Mouse (Mus musculus) midbrain, postnatal 0 days (tissue): ENCODE data around the gene Sppl2c. TPM values are rescaled to one million over a fixed set of nuclear protein-coding genes. Genes with fewer than 3 reads are reported as not detected.

Source experiments
- ATAC-seq: fragments of 200-750 bp; cut with Nextera tagmentation; 2 replicates; pipeline ENCODE4 v1.8.0; 2017; ENCODE audit warnings: moderate number of reproducible peaks, mild to moderate bottlenecking, moderate TSS enrichment, moderate library complexity; ENCODE audit not compliant: low FRiP score
- DNase-seq: peaks from one replicate; pipeline ENCODE4 v3.0.0-alpha.2; 2015; ENCODE audit warnings: low spot score
- H3K27ac ChIP-seq: fragments of 300-500 bp; sonication (generic); 2 replicates; pipeline ENCODE4 v1.5.1; 2014; ENCODE audit warnings: low read depth, mild to moderate bottlenecking, low read length, mixed read lengths
- H3K27me3 ChIP-seq: fragments of 300-500 bp; sonication (generic); 2 replicates; pipeline ENCODE4 v1.6.1; 2014; ENCODE audit warnings: low read length, control low read depth, mixed read lengths; ENCODE audit not compliant: insufficient read depth
- H3K36me3 ChIP-seq: fragments of 300-500 bp; sonication (generic); 2 replicates; pipeline ENCODE4 v1.6.1; 2014; ENCODE audit warnings: low read length, control low read depth, mixed read lengths; ENCODE audit not compliant: insufficient read depth
- H3K4me1 ChIP-seq: fragments of 300-500 bp; sonication (generic); 2 replicates; pipeline ENCODE4 v1.6.1; 2014; ENCODE audit warnings: mild to moderate bottlenecking, control low read depth, antibody characterized with exemption, low read length, mixed read lengths; ENCODE audit not compliant: insufficient read depth
- H3K4me2 ChIP-seq: fragments of 300-500 bp; sonication (generic); 2 replicates; pipeline ENCODE4 v1.6.1; 2014; ENCODE audit warnings: low read depth, mild to moderate bottlenecking, low read length, mixed read lengths; ENCODE audit not compliant: poor library complexity, severe bottlenecking
- H3K4me3 ChIP-seq: fragments of 300-500 bp; sonication (generic); 2 replicates; pipeline ENCODE4 v1.5.1; 2014; ENCODE audit warnings: low read depth, mild to moderate bottlenecking, low read length, moderate library complexity
- H3K9ac ChIP-seq: fragments of 300-500 bp; sonication (generic); replicated peaks from 2 replicates; pipeline ENCODE4 v1.6.1; 2014; ENCODE audit warnings: mild to moderate bottlenecking, low read length, moderate library complexity, mixed read lengths; ENCODE audit not compliant: poor library complexity, severe bottlenecking
- H3K9me3 ChIP-seq: fragments of 300-500 bp; sonication (generic); 2 replicates; pipeline ENCODE4 v1.6.1; 2016; ENCODE audit warnings: low read length, control low read depth
- CTCF ChIP-seq: IDR thresholded peaks from 2 replicates; pipeline ENCODE4 v1.5.1; 2016; ENCODE audit warnings: antibody characterized with exemption, mild to moderate bottlenecking
- WGBS: fragments of 180-500 bp; shearing (Covaris S2); extraction: QIAGEN DNeasy Blood & Tissue Kit; methylation state at CpG from one replicate; pipeline ENCODE4 v1.1.7; 2014; 5-methylcytosine and 5-hydroxymethylcytosine counted together
- polyA plus RNA-seq: library from polyadenylated mRNA; unstranded; fragments of >200 nt; fragmentation: Nextera tagmentation; extraction: Ambion mirVana; gene quantifications from 2 replicates; pipeline ENCODE4 v1.2.1, GENCODE M21; 2015
- total RNA-seq: library from RNA; depleted of rRNA; stranded (reverse); fragments of >200 nt; gene quantifications from 2 replicates; pipeline ENCODE4 v1.2.3, GENCODE M21; 2014

Sppl2c gene
- total and polyA plus RNA-seq, 2 experiments from 2014 or later: not detected

DNA sequence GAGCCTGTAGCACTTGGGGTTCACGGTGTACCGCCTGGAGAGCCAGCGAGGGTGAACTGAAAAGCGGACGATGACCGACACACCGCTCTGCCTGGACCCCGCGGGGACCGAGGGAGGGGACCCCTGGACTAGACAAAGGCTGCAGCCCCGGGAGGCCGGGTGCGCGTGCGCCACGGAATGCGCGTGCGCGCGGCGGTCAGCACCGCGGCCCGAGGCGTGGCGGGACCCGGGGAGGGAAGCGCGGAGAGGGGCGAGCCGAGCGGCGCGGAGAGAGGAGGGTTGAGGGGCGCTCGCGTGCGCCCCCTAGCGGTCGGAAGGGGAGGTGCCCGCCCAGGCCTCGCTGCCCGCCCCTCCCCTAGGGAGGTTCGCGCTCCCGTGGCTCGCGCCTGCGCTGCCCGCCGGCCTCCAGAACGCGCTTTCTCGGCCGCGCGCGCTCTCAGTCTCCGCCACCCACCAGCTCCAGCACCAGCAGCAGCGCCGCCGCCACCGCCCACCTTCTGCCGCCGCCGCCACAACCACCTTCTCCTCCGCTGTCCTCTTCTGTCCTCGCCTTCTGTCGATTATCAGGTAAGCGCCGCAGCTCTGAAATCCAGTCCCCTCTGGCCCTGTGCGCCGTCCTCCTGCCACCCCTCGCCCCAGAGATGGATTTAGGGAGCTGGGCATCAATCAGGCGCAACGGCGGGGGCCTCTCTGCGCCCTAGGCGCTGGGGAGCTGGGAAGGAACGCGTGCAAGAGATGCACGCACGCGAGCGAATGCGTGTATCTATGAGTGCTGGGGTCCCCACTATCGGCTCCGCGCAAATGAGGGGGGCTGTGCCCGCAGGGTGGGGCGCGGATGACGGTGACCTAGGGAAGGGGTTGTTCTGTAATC, 45.1 kb downstream of the Sppl2c start, which contains the start of gene Mapt:
Gene Mapt, plus strand, starts transcription at position 350 of the 871 bp plus-strand sequence.
- WGBS: under 1% methylated on average over 69 of the region's 94 CpGs
- H3K4me3 ChIP-seq: peak within 1 kb of the TSS; percentile 89
- no peaks in the 10 kb centered on the region for H3K27me3 ChIP-seq
- H3K9ac ChIP-seq: peak within 1 kb of the TSS; percentile 98
- H3K4me2 ChIP-seq: peak within 1 kb of the TSS; percentile 81
- H3K27ac ChIP-seq: peak within 1 kb of the TSS; percentile 99
- peak; percentile 87 for TF ChIP-seq CTCF
- H3K4me1 ChIP-seq: peaks cover 11% of the 10 kb centered on the region
- DNase-seq (peak; percentile 93), ATAC-seq (peak; percentile 82)
- H3K36me3 ChIP-seq: no peaks in the 10 kb centered on the region
- no peaks in the 10 kb centered on the region for H3K9me3 ChIP-seq

DNA sequence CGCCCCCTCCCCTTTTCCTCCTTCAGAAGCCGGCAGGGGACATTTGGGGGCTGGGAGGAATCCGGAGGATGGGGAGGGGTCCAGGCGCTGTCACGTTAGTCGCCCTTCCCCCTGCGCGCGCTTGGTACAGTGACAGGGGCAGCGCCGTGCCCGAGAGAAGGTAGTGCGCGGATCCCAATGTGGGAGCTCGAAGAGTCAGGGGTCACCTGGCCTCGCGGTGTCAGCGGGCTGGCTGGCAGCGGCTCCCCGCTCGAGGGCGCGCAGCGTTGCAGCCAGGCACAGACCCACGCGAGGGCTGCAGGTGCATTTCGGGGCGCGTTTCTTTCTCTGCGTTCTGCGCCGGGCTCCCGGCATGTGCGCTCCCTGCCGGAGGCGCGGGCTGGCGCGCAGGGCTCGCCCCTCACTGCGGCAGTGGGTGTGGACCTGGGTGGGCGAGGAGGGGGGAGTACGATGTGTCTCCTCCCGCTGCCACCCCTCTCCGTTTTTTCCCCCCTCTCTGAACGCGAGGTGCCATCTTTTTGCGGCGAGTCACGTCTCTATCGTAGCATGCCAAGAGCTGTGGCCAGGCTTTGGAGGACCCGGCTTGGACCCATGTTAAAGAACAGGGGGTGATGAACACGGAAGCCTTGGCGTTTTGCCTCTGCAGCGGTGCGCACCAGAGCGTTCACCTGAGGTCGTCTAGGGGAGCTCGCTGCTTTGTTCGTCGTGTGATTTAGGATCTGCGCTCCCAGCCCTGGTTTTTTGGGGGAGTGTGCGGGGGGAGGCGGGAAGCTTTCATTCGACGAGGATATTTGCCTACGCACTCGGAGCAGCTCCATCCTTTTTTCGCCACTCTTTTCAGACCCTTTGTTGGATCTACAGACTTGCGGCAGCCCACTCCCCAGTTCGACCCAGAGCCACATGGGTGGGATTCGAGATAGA, 46.3 kb downstream of the Sppl2c start:
- peak; percentile 66 for ATAC-seq
- peak; percentile 87 for DNase-seq
- H3K27ac ChIP-seq: peak overlapping the region; percentile 99
- H3K36me3 ChIP-seq: no peaks in the 10 kb centered on the region
- H3K4me1 ChIP-seq: peaks cover 16% of the 10 kb centered on the region
- H3K4me3 ChIP-seq: peak overlapping the region; percentile 89
- no peaks in the 10 kb centered on the region for H3K27me3 ChIP-seq
- no peaks in the 10 kb centered on the region for H3K9me3 ChIP-seq
- peak; percentile 59 for TF ChIP-seq CTCF
- 0% methylated on average over 62 of the region's 72 CpGs for WGBS
- H3K4me2 ChIP-seq: peak overlapping the region; percentile 81
- peak overlapping the region; percentile 98 for H3K9ac ChIP-seq

DNA sequence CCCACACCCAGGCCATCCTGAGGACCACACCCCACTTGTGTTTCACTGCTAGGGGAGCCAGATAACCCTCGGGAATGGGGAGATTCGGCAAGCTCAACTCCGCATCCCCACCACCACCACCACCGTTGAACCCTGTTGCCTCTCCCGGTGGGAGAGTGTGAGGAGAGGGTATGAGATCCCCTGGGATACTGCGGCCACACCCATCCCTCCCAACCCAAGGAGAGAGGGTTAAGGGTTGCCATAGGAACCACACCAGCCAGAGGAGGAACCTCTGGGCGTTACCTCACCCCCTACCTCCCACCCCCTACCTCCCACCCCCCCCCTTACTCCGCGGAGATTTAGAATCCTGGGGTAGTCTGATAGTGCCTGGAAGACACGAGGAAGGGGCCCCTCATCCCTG, 47.0 kb downstream of the Sppl2c start:
- ATAC-seq (no peak), DNase-seq (peak; percentile 17)
- Histone ChIP-seq H3K4me1 (peaks cover 20% of the 10 kb centered on the region), H3K4me2 (peak overlapping the region; percentile 81), H3K36me3 (no peaks in the 10 kb centered on the region), H3K27ac (peak overlapping the region; percentile 99), H3K9me3 (no peaks in the 10 kb centered on the region), H3K4me3 (peak overlapping the region; percentile 89), H3K27me3 (no peaks in the 10 kb centered on the region), H3K9ac (peak overlapping the region; percentile 98)
- 0% methylated on average over 10 of the region's 10 CpGs for WGBS
- no peak for TF ChIP-seq CTCF

DNA sequence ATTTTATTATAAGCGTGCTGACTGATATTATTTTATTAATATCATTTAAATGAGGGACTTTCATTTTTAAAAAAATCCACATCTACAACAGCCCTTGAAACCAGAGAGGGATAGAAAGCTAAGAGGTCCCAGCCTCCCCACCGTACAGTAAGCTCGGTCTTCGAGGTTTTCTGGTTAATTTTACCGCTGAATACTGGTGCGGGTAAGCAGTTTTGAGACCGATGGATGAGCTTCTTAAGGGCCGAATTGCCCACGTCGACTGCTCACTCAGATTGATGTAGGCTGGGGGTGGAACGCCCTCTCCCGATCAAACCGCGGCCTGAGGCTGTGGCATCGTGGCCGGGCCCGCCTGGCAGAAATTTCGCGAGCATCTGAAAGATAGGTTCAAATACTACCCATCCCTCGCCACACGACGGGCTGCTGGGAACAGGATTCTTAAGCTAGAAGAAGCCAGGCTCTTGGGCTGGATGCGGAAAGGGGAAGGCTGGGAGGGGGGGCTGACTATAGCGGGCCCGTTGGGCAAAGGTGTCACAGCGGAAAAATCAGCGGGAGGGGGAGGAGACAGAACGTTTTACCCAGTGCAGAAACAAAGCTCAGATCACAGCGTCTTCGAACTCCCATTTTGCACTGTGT, 47.6 kb downstream of the Sppl2c start:
- 2% methylated on average over 30 of the region's 30 CpGs for WGBS
- peak overlapping the region; percentile 89 for H3K4me3 ChIP-seq
- H3K36me3 ChIP-seq: no peaks in the 10 kb centered on the region
- 0 out of 2 replicates have a peak, but pooled peaks have one; percentile 11 for TF ChIP-seq CTCF
- H3K9ac ChIP-seq: peak overlapping the region; percentile 98
- peaks cover 20% of the 10 kb centered on the region for H3K4me1 ChIP-seq
- ATAC-seq (no peak), DNase-seq (no peak)
- no peaks in the 10 kb centered on the region for H3K9me3 ChIP-seq
- H3K27me3 ChIP-seq: no peaks in the 10 kb centered on the region
- H3K27ac ChIP-seq: peak overlapping the region; percentile 99
- H3K4me2 ChIP-seq: peak overlapping the region; percentile 81

DNA sequence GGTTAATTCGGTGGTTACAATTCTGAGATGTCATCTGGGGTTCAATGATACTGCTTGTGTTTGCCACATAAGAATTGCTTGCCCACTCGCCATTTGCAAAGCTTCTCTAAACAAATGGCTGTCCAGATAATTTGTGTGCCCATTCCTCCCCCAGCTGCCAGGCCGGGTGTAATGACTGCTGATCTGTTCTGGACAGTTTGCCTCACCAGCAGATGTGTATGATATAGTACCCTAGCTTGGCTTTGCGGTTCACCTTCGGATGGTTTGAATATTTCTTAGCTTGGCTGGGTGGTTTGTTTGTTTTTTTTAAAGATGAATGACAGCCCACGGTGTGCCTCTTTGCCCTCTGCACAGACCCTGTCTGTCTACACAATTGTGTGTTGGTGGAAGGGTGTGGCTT, 48.6 kb downstream of the Sppl2c start:
- Histone ChIP-seq H3K27ac (peak overlapping the region; percentile 99; the same call in 1 of the 2 replicates), H3K36me3 (no peaks in the 10 kb centered on the region), H3K4me2 (peak overlapping the region; percentile 81), H3K4me1 (peaks cover 20% of the 10 kb centered on the region), H3K9ac (peak overlapping the region; percentile 98; the same call in 1 of the 2 replicates), H3K4me3 (peak overlapping the region; percentile 89), H3K9me3 (no peaks in the 10 kb centered on the region), H3K27me3 (no peaks in the 10 kb centered on the region)
- ATAC-seq: no peak
- 33% methylated on average over 6 of the region's 6 CpGs for WGBS
- no peak for DNase-seq
- TF ChIP-seq CTCF: no peak
